Mouse (Mus musculus): ENCODE results near the gene Slamf9. TPM values are rescaled to one million over a fixed set of nuclear protein-coding genes. Genes with fewer than 3 reads are reported as not detected.

The Slamf9 gene
- polyA plus RNA-seq, 1 experiment from 2014 or later: 0.27 TPM

- H3K9ac ChIP-seq: peak within 1 kb of the TSS; percentile 47
- peak within 1 kb of the TSS; percentile 59 for H3K4me2 ChIP-seq (replicated peaks)
- ATAC-seq (ENCODE audit: low FRiP score): peak; percentile 36
- 1% methylated on average over 30 of the region's 30 CpGs for WGBS
- H3K9me3 ChIP-seq (replicated peaks): no peaks in the 10 kb centered on the region
- H3K4me1 ChIP-seq: peaks cover 51% of the 10 kb centered on the region
- peak within 1 kb of the TSS; percentile 23; the same call in 1 of the 2 replicates for H3K27ac ChIP-seq
- peaks cover 53% of the 10 kb centered on the region for H3K27me3 ChIP-seq
- peak within 1 kb of the TSS; percentile 38 for H3K4me3 ChIP-seq
- peaks cover 38% of the 10 kb centered on the region for H3K36me3 ChIP-seq
These were observed 24.7 kb downstream of the Slamf9 start, which contains the start of gene Tagln2 for GRCm38 (mm10) chr1:172499765-172500441. Gene Tagln2, plus strand, starts transcription at chr1:172500047.

GRCm38 (mm10) chr1:172500451-172501370, 25.6 kb downstream of the Slamf9 start:
- peaks cover 53% of the 10 kb centered on the region for H3K4me1 ChIP-seq
- H3K9ac ChIP-seq: peak overlapping the region; percentile 47
- peak overlapping the region; percentile 59 for H3K4me2 ChIP-seq (replicated peaks)
- peak overlapping the region; percentile 38 for H3K4me3 ChIP-seq
- H3K27me3 ChIP-seq: peaks cover 53% of the 10 kb centered on the region
- WGBS: 1% methylated on average over 56 of the region's 56 CpGs
- H3K9me3 ChIP-seq (replicated peaks): no peaks in the 10 kb centered on the region
- peaks cover 30% of the 10 kb centered on the region for H3K36me3 ChIP-seq
- peak; percentile 12 for ATAC-seq (ENCODE audit: low FRiP score)
- peak overlapping the region; percentile 23; the same call in 1 of the 2 replicates for H3K27ac ChIP-seq

- 0 out of 2 replicates have a peak overlapping the region, but pooled peaks have one; percentile 47 for H3K9ac ChIP-seq
- peak overlapping the region; percentile 38 for H3K4me3 ChIP-seq
- H3K9me3 ChIP-seq (replicated peaks): no peaks in the 10 kb centered on the region
- 24% methylated on average over 13 of the region's 13 CpGs for WGBS
- peak overlapping the region; percentile 59 for H3K4me2 ChIP-seq (replicated peaks)
- peaks cover 21% of the 10 kb centered on the region for H3K36me3 ChIP-seq
- peaks cover 53% of the 10 kb centered on the region for H3K4me1 ChIP-seq
- no peak overlapping the region for H3K27ac ChIP-seq
- peak; percentile 5; the same call in 1 of the 2 replicates for ATAC-seq (ENCODE audit: low FRiP score)
- H3K27me3 ChIP-seq: peaks cover 53% of the 10 kb centered on the region
These were observed 26.4 kb downstream of the Slamf9 start for GRCm38 (mm10) chr1:172501371-172502144.

GRCm38 (mm10) chr1:172502145-172503110, 27.3 kb downstream of the Slamf9 start:
- Histone ChIP-seq H3K27me3 (peaks cover 51% of the 10 kb centered on the region), H3K27ac (no peak overlapping the region), H3K4me1 (peaks cover 53% of the 10 kb centered on the region), H3K9me3 (replicated peaks) (no peaks in the 10 kb centered on the region), H3K4me3 (no peak overlapping the region), H3K4me2 (replicated peaks) (peak overlapping the region; percentile 11; the same call in 1 of the 2 replicates), H3K9ac (no peak overlapping the region), H3K36me3 (peaks cover 12% of the 10 kb centered on the region)
- no peak for ATAC-seq (ENCODE audit: low FRiP score)
- 24% methylated on average over 12 of the region's 13 CpGs for WGBS

- 0 out of 2 replicates have a peak overlapping the region, but pooled peaks have one; percentile 11 for H3K4me2 ChIP-seq (replicated peaks)
- peaks cover 42% of the 10 kb centered on the region for H3K27me3 ChIP-seq
- H3K9me3 ChIP-seq (replicated peaks): no peaks in the 10 kb centered on the region
- H3K4me1 ChIP-seq: peaks cover 53% of the 10 kb centered on the region
- H3K27ac ChIP-seq: no peak overlapping the region
- peaks cover 3% of the 10 kb centered on the region for H3K36me3 ChIP-seq
- no peak overlapping the region for H3K9ac ChIP-seq
- ATAC-seq (ENCODE audit: low FRiP score): no peak
- WGBS: 34% methylated on average over 14 of the region's 14 CpGs
- no peak overlapping the region for H3K4me3 ChIP-seq
These were observed 28.2 kb downstream of the Slamf9 start for GRCm38 (mm10) chr1:172503111-172503997.

- H3K27me3 ChIP-seq: peaks cover 28% of the 10 kb centered on the region
These were observed 29.6 kb downstream of the Slamf9 start for GRCm38 (mm10) chr1:172504756-172505155.

GRCm38 (mm10) chr1:172507001-172507400, 31.8 kb downstream of the Slamf9 start:
- H3K4me3 ChIP-seq: no peak overlapping the region
- H3K27me3 ChIP-seq: peaks cover 7% of the 10 kb centered on the region
- H3K4me2 ChIP-seq (replicated peaks): no peak overlapping the region
- WGBS: 64% methylated on average over 5 of the region's 5 CpGs
- H3K36me3 ChIP-seq: no peaks in the 10 kb centered on the region
- H3K27ac ChIP-seq: no peak overlapping the region
- no peak overlapping the region for H3K9ac ChIP-seq
- ATAC-seq (ENCODE audit: low FRiP score): no peak
- H3K9me3 ChIP-seq (replicated peaks): no peaks in the 10 kb centered on the region
- peaks cover 32% of the 10 kb centered on the region for H3K4me1 ChIP-seq

More at GRCm38 (mm10) chr1:172504756-172505155, 29.6 kb downstream of the Slamf9 start:
- Histone ChIP-seq H3K4me2 (replicated peaks) (no peak overlapping the region), H3K9me3 (replicated peaks) (no peaks in the 10 kb centered on the region), H3K27ac (no peak overlapping the region), H3K4me1 (peaks cover 51% of the 10 kb centered on the region), H3K9ac (no peak overlapping the region), H3K4me3 (no peak overlapping the region), H3K36me3 (no peaks in the 10 kb centered on the region)
- ATAC-seq (ENCODE audit: low FRiP score): no peak
- 77% methylated on average over 8 of the region's 8 CpGs for WGBS

- no peaks in the 10 kb centered on the region for H3K27me3 ChIP-seq
- 94% methylated on average over 3 of the region's 3 CpGs for WGBS
These were observed 32.5 kb downstream of the Slamf9 start for GRCm38 (mm10) chr1:172507701-172508100.

GRCm38 (mm10) chr1:172508172-172508571, 33.0 kb downstream of the Slamf9 start:
- Histone ChIP-seq H3K36me3 (no peaks in the 10 kb centered on the region), H3K4me2 (replicated peaks) (no peak overlapping the region), H3K9ac (no peak overlapping the region), H3K27ac (no peak overlapping the region), H3K9me3 (replicated peaks) (no peaks in the 10 kb centered on the region), H3K27me3 (no peaks in the 10 kb centered on the region), H3K4me1 (peaks cover 25% of the 10 kb centered on the region), H3K4me3 (no peak overlapping the region)
- no peak for ATAC-seq (ENCODE audit: low FRiP score)
- 47% methylated on average over 2 of the region's 2 CpGs for WGBS

More at GRCm38 (mm10) chr1:172507701-172508100, 32.5 kb downstream of the Slamf9 start:
- H3K4me3 ChIP-seq: no peak overlapping the region
- H3K9me3 ChIP-seq (replicated peaks): no peaks in the 10 kb centered on the region
- no peak overlapping the region for H3K27ac ChIP-seq
- no peak for ATAC-seq (ENCODE audit: low FRiP score)
- H3K4me1 ChIP-seq: peaks cover 25% of the 10 kb centered on the region
- H3K4me2 ChIP-seq (replicated peaks): no peak overlapping the region
- no peak overlapping the region for H3K9ac ChIP-seq
- H3K36me3 ChIP-seq: no peaks in the 10 kb centered on the region

- H3K9ac ChIP-seq: no peak overlapping the region
- no peak overlapping the region for H3K4me2 ChIP-seq (replicated peaks)
- ATAC-seq (ENCODE audit: low FRiP score): no peak
- no peak overlapping the region for H3K27ac ChIP-seq
- no peaks in the 10 kb centered on the region for H3K9me3 ChIP-seq (replicated peaks)
- WGBS: 77% methylated on average over 5 of the region's 5 CpGs
- no peak overlapping the region for H3K4me3 ChIP-seq
- H3K27me3 ChIP-seq: 0 out of 2 replicates have a peak, but pooled peaks cover 3% of the 10 kb centered on the region
- peaks cover 15% of the 10 kb centered on the region for H3K4me1 ChIP-seq
- no peaks in the 10 kb centered on the region for H3K36me3 ChIP-seq
These were observed 34.1 kb downstream of the Slamf9 start for GRCm38 (mm10) chr1:172509235-172509634.
